Mouse (Mus musculus) kidney, postnatal 0 days (tissue): Measurements from ENCODE around the gene Mto1. TPM values are rescaled to one million over a fixed set of nuclear protein-coding genes. Genes with fewer than 3 reads are reported as not detected.

Experiments
- ATAC-seq: fragments of 200-750 bp; cut with Nextera tagmentation; replicated peaks from 2 replicates; pipeline ENCODE4 v1.8.0; 2017; ENCODE audit warnings: low read depth, moderate number of reproducible peaks, moderate TSS enrichment, moderate library complexity; ENCODE audit not compliant: low FRiP score
- DNase-seq: peaks from one replicate; pipeline ENCODE4 v3.0.0-alpha.2; 2016; ENCODE audit warnings: low spot score
- H3K27ac ChIP-seq: fragments of 300-500 bp; sonication (generic); 2 replicates; pipeline ENCODE4 v1.5.1; 2014; ENCODE audit warnings: mild to moderate bottlenecking
- H3K27me3 ChIP-seq: fragments of 300-500 bp; sonication (generic); 2 replicates; pipeline ENCODE4 v1.6.1; 2014; ENCODE audit warnings: low read length, mixed read lengths; ENCODE audit not compliant: insufficient read depth
- H3K36me3 ChIP-seq: fragments of 300-500 bp; sonication (generic); 2 replicates; pipeline ENCODE4 v1.6.1; 2014; ENCODE audit warnings: low read length, mixed read lengths; ENCODE audit not compliant: insufficient read depth
- H3K4me1 ChIP-seq: fragments of 300-500 bp; sonication (generic); replicated peaks from 2 replicates; pipeline ENCODE4 v1.6.1; 2014; ENCODE audit warnings: antibody characterized with exemption, low read length, mixed read lengths; ENCODE audit not compliant: insufficient read depth
- H3K4me2 ChIP-seq: fragments of 300-500 bp; sonication (generic); 2 replicates; pipeline ENCODE4 v1.6.1; 2014; ENCODE audit warnings: mild to moderate bottlenecking, low read length, moderate library complexity, mixed read lengths
- H3K4me3 ChIP-seq: fragments of 300-500 bp; sonication (generic); replicated peaks from 2 replicates; pipeline ENCODE4 v1.5.1; 2014; ENCODE audit warnings: low read depth, low read length
- H3K9ac ChIP-seq: fragments of 300-500 bp; sonication (generic); 2 replicates; pipeline ENCODE4 v1.6.1; 2014; ENCODE audit warnings: low read depth, low read length
- H3K9me3 ChIP-seq: fragments of 300-500 bp; sonication (generic); replicated peaks from 2 replicates; pipeline ENCODE4 v1.6.1; 2016; ENCODE audit warnings: low read length, inconsistent platforms, mixed read lengths
- CTCF ChIP-seq: IDR thresholded peaks from 2 replicates; pipeline ENCODE4 v1.5.1; 2016; ENCODE audit warnings: antibody characterized with exemption, low read depth, mild to moderate bottlenecking, moderate library complexity
- WGBS: fragments of 180-500 bp; shearing (Covaris S2); extraction: QIAGEN DNeasy Blood & Tissue Kit; methylation state at CpG from one replicate; pipeline ENCODE4 v1.1.7; 2014; 5-methylcytosine and 5-hydroxymethylcytosine counted together
- polyA plus RNA-seq: library from polyadenylated mRNA; unstranded; fragments of >200 nt; fragmentation: Nextera tagmentation; extraction: Ambion mirVana; gene quantifications from 2 replicates; pipeline ENCODE4 v1.2.1, GENCODE M21; 2015

Gene Mto1
- polyA plus RNA-seq, 1 experiment from 2014 or later = 20.8 TPM

- Histone ChIP-seq H3K27ac (no peak overlapping the region), H3K9me3 (no peaks in the 10 kb centered on the region), H3K9ac (no peak overlapping the region), H3K36me3 (no peaks in the 10 kb centered on the region), H3K4me2 (no peak overlapping the region), H3K4me1 (no peaks in the 10 kb centered on the region), H3K4me3 (no peak overlapping the region), H3K27me3 (no peaks in the 10 kb centered on the region)
- 63% methylated on average over 2 of the region's 2 CpGs for WGBS
- DNase-seq (no peak), ATAC-seq (no peak)
- no peak for TF ChIP-seq CTCF
These were observed 18.5 kb upstream of the Mto1 start for GRCm38 (mm10) chr9:78429551-78429950.

- no peak for ATAC-seq
- TF ChIP-seq CTCF = no peak
- Histone ChIP-seq H3K9ac (no peak overlapping the region), H3K27me3 (no peaks in the 10 kb centered on the region), H3K36me3 (0 out of 2 replicates have a peak, but pooled peaks cover 4% of the 10 kb centered on the region), H3K4me1 (no peaks in the 10 kb centered on the region), H3K4me3 (no peak overlapping the region), H3K9me3 (no peaks in the 10 kb centered on the region), H3K4me2 (no peak overlapping the region), H3K27ac (no peak overlapping the region)
- 65% methylated on average over 6 of the region's 6 CpGs for WGBS
- DNase-seq = no peak
These were observed 17.5 kb upstream of the Mto1 start for GRCm38 (mm10) chr9:78430486-78430885.

- Histone ChIP-seq H3K4me1 (no peaks in the 10 kb centered on the region), H3K4me2 (no peak overlapping the region), H3K9me3 (no peaks in the 10 kb centered on the region), H3K9ac (no peak overlapping the region), H3K27ac (no peak overlapping the region), H3K27me3 (no peaks in the 10 kb centered on the region), H3K4me3 (no peak overlapping the region), H3K36me3 (0 out of 2 replicates have a peak, but pooled peaks cover 4% of the 10 kb centered on the region)
- no peak for TF ChIP-seq CTCF
- no peak for ATAC-seq
- no peak for DNase-seq
- 92% methylated on average over 5 of the region's 5 CpGs for WGBS
These were observed 15.5 kb upstream of the Mto1 start for GRCm38 (mm10) chr9:78432471-78432870.

GRCm38 (mm10) chr9:78439426-78439825 lies 8.6 kb upstream of the Mto1 start:
- no peaks in the 10 kb centered on the region; the same call in 1 of the 2 replicates for H3K27me3 ChIP-seq
- H3K9me3 ChIP-seq = no peaks in the 10 kb centered on the region
- no peaks in the 10 kb centered on the region; the same call in 1 of the 2 replicates for H3K4me1 ChIP-seq
- H3K4me2 ChIP-seq = no peak overlapping the region
- DNase-seq (no peak), ATAC-seq (no peak)
- 69% methylated on average over 5 of the region's 5 CpGs for WGBS
- H3K9ac ChIP-seq = no peak overlapping the region
- 0 out of 2 replicates have a peak, but pooled peaks cover 4% of the 10 kb centered on the region for H3K36me3 ChIP-seq
- no peak overlapping the region for H3K4me3 ChIP-seq
- peak; percentile 44; the same call in 1 of the 2 replicates for TF ChIP-seq CTCF
- H3K27ac ChIP-seq = no peak overlapping the region

- H3K4me1 ChIP-seq = no peaks in the 10 kb centered on the region; the same call in 1 of the 2 replicates
- H3K36me3 ChIP-seq = no peaks in the 10 kb centered on the region
- H3K4me2 ChIP-seq = peak overlapping the region; percentile 88
- 3% methylated on average over 9 of the region's 9 CpGs for WGBS
- no peaks in the 10 kb centered on the region; the same call in 1 of the 2 replicates for H3K27me3 ChIP-seq
- H3K4me3 ChIP-seq = peak overlapping the region; percentile 48
- TF ChIP-seq CTCF = no peak
- H3K9me3 ChIP-seq = no peaks in the 10 kb centered on the region
- no peak for DNase-seq
- no peak overlapping the region for H3K27ac ChIP-seq
- H3K9ac ChIP-seq = peak overlapping the region; percentile 58; the same call in 1 of the 2 replicates
- 0 out of 2 replicates have a peak, but pooled peaks have one; percentile 50 for ATAC-seq
These were observed 5.8 kb upstream of the Mto1 start for GRCm38 (mm10) chr9:78442237-78442578.

- peak; percentile 79 for DNase-seq
- no peaks in the 10 kb centered on the region; the same call in 1 of the 2 replicates for H3K4me1 ChIP-seq
- no peaks in the 10 kb centered on the region for H3K36me3 ChIP-seq
- peak within 1 kb of the TSS; percentile 48 for H3K4me3 ChIP-seq
- peak within 1 kb of the TSS; percentile 58 for H3K9ac ChIP-seq
- ATAC-seq = peak; percentile 55
- 1% methylated on average over 80 of the region's 81 CpGs for WGBS
- H3K27me3 ChIP-seq = no peaks in the 10 kb centered on the region; the same call in 1 of the 2 replicates
- no peak within 1 kb of the TSS for H3K27ac ChIP-seq
- H3K4me2 ChIP-seq = peak within 1 kb of the TSS; percentile 88
- H3K9me3 ChIP-seq = no peaks in the 10 kb centered on the region
- no peak for TF ChIP-seq CTCF
These were observed 5.2 kb upstream of the Mto1 start, which contains the start of gene Cgas for GRCm38 (mm10) chr9:78442579-78443392. TSS of gene Cgas (minus strand) at chr9:78443237.
